Mouse (Mus musculus) liver, postnatal 0 days (tissue): Measurements from ENCODE around the gene Mogat1. TPM values are rescaled to one million over a fixed set of nuclear protein-coding genes. Genes with fewer than 3 reads are reported as not detected.

Source experiments
- ATAC-seq: fragments of 200-750 bp; cut with Nextera tagmentation; 2 replicates; pipeline ENCODE4 v1.8.0; 2017; ENCODE audit warnings: mild to moderate bottlenecking, moderate library complexity
- DNase-seq: peaks from one replicate; pipeline ENCODE4 v3.0.0-alpha.2; 2016
- H3K27ac ChIP-seq: fragments of 300-500 bp; sonication (generic); 2 replicates; pipeline ENCODE4 v1.5.1; 2014; ENCODE audit warnings: antibody characterized with exemption, moderate library complexity, mild to moderate bottlenecking, low read depth
- H3K27me3 ChIP-seq: fragments of 300-500 bp; sonication (generic); 2 replicates; pipeline ENCODE4 v1.6.1; 2014; ENCODE audit warnings: low read length, control low read depth, mixed read lengths; ENCODE audit not compliant: insufficient read depth
- H3K36me3 ChIP-seq: fragments of 300-500 bp; sonication (generic); replicated peaks from 2 replicates; pipeline ENCODE4 v1.6.1; 2014; ENCODE audit warnings: mild to moderate bottlenecking, control low read depth, low read length, moderate library complexity, mixed read lengths; ENCODE audit not compliant: insufficient read depth
- H3K4me1 ChIP-seq: fragments of 300-500 bp; sonication (generic); 2 replicates; pipeline ENCODE4 v1.6.1; 2014; ENCODE audit warnings: antibody characterized with exemption, mild to moderate bottlenecking, control low read depth; ENCODE audit not compliant: insufficient read depth
- H3K4me2 ChIP-seq: fragments of 300-500 bp; sonication (generic); 2 replicates; pipeline ENCODE4 v1.6.1; 2014; ENCODE audit warnings: low read depth, mild to moderate bottlenecking, low read length, moderate library complexity, mixed read lengths
- H3K4me3 ChIP-seq: fragments of 300-500 bp; sonication (generic); 2 replicates; pipeline ENCODE4 v1.5.1; 2014; ENCODE audit warnings: low read depth, low read length
- H3K9ac ChIP-seq: fragments of 300-500 bp; sonication (generic); replicated peaks from 2 replicates; pipeline ENCODE4 v1.6.1; 2014; ENCODE audit warnings: mild to moderate bottlenecking, moderate library complexity
- H3K9me3 ChIP-seq: fragments of 300-500 bp; sonication (generic); 2 replicates; pipeline ENCODE4 v1.6.1; 2016; ENCODE audit warnings: mild to moderate bottlenecking, control low read depth, low read length, mixed read lengths
- CTCF ChIP-seq: sonication (generic); IDR thresholded peaks from 2 replicates; pipeline ENCODE4 v1.5.1; 2016; ENCODE audit warnings: antibody characterized with exemption, low read depth
- EP300 ChIP-seq: IDR thresholded peaks from 2 replicates; pipeline ENCODE4 v1.6.1; 2016; ENCODE audit warnings: antibody characterized with exemption, low read depth, mild to moderate bottlenecking
- WGBS: fragments of 180-500 bp; shearing (Covaris S2); extraction: QIAGEN DNeasy Blood & Tissue Kit; methylation state at CpG from one replicate; pipeline ENCODE4 v1.1.7; 2014; ENCODE audit not compliant: insufficient replicate concordance; 5-methylcytosine and 5-hydroxymethylcytosine counted together
- polyA plus RNA-seq: library from polyadenylated mRNA; unstranded; fragments of >200 nt; fragmentation: Nextera tagmentation; extraction: Ambion mirVana; gene quantifications from 2 replicates; pipeline ENCODE4 v1.2.1, GENCODE M21; 2015

Mogat1 gene
- polyA plus RNA-seq, 1 experiment from 2014 or later = not detected

DNA sequence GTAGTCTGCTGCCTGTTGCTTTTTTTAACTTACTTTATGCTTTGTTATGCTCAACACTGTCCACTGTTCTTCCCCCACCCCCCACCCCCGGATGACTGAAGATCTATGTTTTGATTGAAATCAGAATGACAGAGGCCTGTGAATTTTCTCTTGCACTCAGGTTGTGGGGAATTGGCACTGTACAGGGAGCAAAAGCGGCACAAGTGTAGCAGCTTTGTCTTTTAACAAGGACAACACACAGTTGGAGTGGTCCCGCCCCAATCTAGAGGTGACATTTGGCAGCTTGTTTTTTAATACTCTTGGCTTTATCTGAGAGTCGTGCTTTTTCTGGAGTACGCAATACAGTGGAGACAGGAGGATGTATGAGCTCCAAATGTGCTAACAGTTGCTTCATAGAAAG is 58.8 kb downstream of the Mogat1 start:
- no peak overlapping the region for H3K9ac ChIP-seq
- DNase-seq (no peak), ATAC-seq (no peak)
- TF ChIP-seq CTCF (no peak), EP300 (no peak)
- H3K27ac ChIP-seq = no peak overlapping the region
- H3K9me3 ChIP-seq = peaks cover 2% of the 10 kb centered on the region; the same call in 1 of the 2 replicates
- 76% methylated on average over 5 of the region's 5 CpGs for WGBS
- H3K27me3 ChIP-seq = no peaks in the 10 kb centered on the region
- no peak overlapping the region for H3K4me2 ChIP-seq
- no peak overlapping the region for H3K4me3 ChIP-seq
- 0 out of 2 replicates have a peak, but pooled peaks cover 2% of the 10 kb centered on the region for H3K4me1 ChIP-seq
- H3K36me3 ChIP-seq = no peaks in the 10 kb centered on the region

DNA sequence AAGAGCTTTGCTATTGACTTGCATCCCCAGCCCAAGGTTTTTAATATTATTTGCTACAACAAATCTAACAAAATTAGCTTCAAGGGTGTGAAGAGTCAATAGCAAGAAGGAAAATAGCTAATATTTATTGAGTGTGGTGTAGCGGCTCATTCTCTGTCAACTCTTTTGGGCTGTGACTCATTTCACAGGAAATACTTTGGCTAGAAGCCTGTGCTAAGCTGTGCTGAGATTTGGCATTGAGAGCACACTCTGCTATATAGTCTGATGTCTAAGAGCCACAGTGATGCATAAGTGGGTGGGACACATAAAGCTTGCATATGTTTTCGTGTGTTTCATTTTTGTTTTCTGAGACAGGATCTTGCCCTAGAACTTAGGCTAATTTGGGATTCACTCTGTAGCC is 74.3 kb downstream of the Mogat1 start:
- Histone ChIP-seq H3K9me3 (no peaks in the 10 kb centered on the region), H3K9ac (no peak overlapping the region), H3K4me1 (no peaks in the 10 kb centered on the region), H3K4me2 (no peak overlapping the region), H3K27me3 (no peaks in the 10 kb centered on the region), H3K4me3 (no peak overlapping the region), H3K27ac (no peak overlapping the region), H3K36me3 (no peaks in the 10 kb centered on the region)
- no peak for ATAC-seq
- DNase-seq = no peak
- TF ChIP-seq EP300 = no peak
- no peak for TF ChIP-seq CTCF
- WGBS = 59% methylated on average over 2 of the region's 2 CpGs

DNA sequence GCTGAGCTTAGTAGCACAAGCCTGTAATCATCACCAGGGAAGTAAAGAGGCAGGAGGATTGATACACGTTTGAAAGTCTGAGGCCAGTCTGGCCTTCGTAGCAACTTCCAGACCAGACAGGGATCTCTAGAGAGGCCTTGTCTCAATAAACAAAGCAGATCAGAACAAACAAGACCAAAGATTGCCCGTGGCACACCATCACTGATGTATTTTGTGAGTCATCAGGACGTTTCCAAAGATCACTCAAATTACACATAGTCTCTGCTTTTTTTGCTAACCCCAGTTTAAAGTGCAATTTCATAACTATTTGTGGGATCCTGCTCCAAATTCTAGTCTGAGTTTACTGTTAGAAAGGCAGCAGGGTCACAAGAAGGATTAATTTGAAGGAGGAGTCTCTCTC is 76.2 kb downstream of the Mogat1 start:
- ATAC-seq = peak; percentile 89
- 24% methylated on average over 4 of the region's 4 CpGs for WGBS
- no peak overlapping the region for H3K27ac ChIP-seq

More for the DNA sequence above, 76.2 kb downstream of the Mogat1 start:
- Histone ChIP-seq H3K4me1 (no peaks in the 10 kb centered on the region), H3K4me3 (no peak overlapping the region), H3K4me2 (no peak overlapping the region), H3K9ac (no peak overlapping the region), H3K9me3 (no peaks in the 10 kb centered on the region), H3K36me3 (no peaks in the 10 kb centered on the region), H3K27me3 (no peaks in the 10 kb centered on the region)
- TF ChIP-seq CTCF (no peak), EP300 (no peak)
- DNase-seq = no peak

Other genes starting within 250 kb of the Mogat1 start
- gene Sgpp2, start 200.6 kb upstream of the Mogat1 start, polyA plus RNA-seq = 0.09 and 0.14 TPM in 2 replicates
- gene Farsb, start 22.1 kb upstream of the Mogat1 start, polyA plus RNA-seq = 37.6 and 41.5 TPM in 2 replicates
- not detected in 2 replicates for gene BC035947, start 1.2 kb downstream of the Mogat1 start, polyA plus RNA-seq
- gene Acsl3, start 146.8 kb downstream of the Mogat1 start, polyA plus RNA-seq = 7.6 and 8.4 TPM in 2 replicates
- 0.59 and 0.65 TPM in 2 replicates for gene Utp14b, start 147.0 kb downstream of the Mogat1 start, polyA plus RNA-seq